Mouse (Mus musculus) C2C12 (cell line): Measurements from ENCODE around the gene Rhbdl3. TPM values are rescaled to one million over a fixed set of nuclear protein-coding genes. Genes with fewer than 3 reads are reported as not detected.

Experiments used
- H3K27me3 ChIP-seq: one replicate; pipeline ENCODE4 v1.6.1; 2011; ENCODE audit not compliant: control insufficient read depth, insufficient read depth, insufficient read length
- H3K36me3 ChIP-seq: one replicate; pipeline ENCODE4 v1.6.1; 2011; ENCODE audit not compliant: control insufficient read depth, insufficient read depth
- H3K4me3 ChIP-seq: one replicate; pipeline ENCODE4 v1.5.1; 2011; ENCODE audit warnings: mild to moderate bottlenecking, control low read depth; ENCODE audit not compliant: poor library complexity, insufficient read depth, severe bottlenecking
- H3K79me2 ChIP-seq: one replicate; pipeline ENCODE4 v1.6.1; 2011; ENCODE audit not compliant: control insufficient read depth, insufficient read depth
- H3K79me3 ChIP-seq: one replicate; pipeline ENCODE4 v1.6.1; 2011; ENCODE audit warnings: low read depth, control low read depth
- H3ac ChIP-seq: one replicate; pipeline ENCODE3; 2011; ENCODE audit warnings: low read depth; ENCODE audit not compliant: control insufficient read depth, insufficient read length
- CEBPB ChIP-seq: IDR thresholded peaks from one replicate; pipeline ENCODE4 v1.6.1; 2011; ENCODE audit warnings: low read depth, mild to moderate bottlenecking, control low read depth, moderate library complexity
- CTCF ChIP-seq: IDR thresholded peaks from one replicate; pipeline ENCODE4 v1.5.1; 2011; ENCODE audit not compliant: control insufficient read depth, insufficient read depth, insufficient read length
- FOSL1 ChIP-seq: IDR thresholded peaks from one replicate; pipeline ENCODE4 v1.8.0; 2011; ENCODE audit warnings: mild to moderate bottlenecking, low read length; ENCODE audit not compliant: poor library complexity, insufficient read depth, severe bottlenecking
- MAX ChIP-seq: IDR thresholded peaks from one replicate; pipeline ENCODE4 v1.6.1; 2011; ENCODE audit warnings: mild to moderate bottlenecking, control low read depth
- MYOD1 ChIP-seq: IDR thresholded peaks from one replicate; pipeline ENCODE4 v1.6.1; 2011; ENCODE audit warnings: low read depth; ENCODE audit not compliant: control insufficient read depth, insufficient read length
- MYOG ChIP-seq: IDR thresholded peaks from one replicate; pipeline ENCODE4 v1.6.1; 2011; ENCODE audit not compliant: control insufficient read depth, insufficient read length; ENCODE audit errors: extremely low read depth
- USF1 ChIP-seq: IDR thresholded peaks from one replicate; pipeline ENCODE4 v1.6.1; 2011; ENCODE audit warnings: low read depth, mild to moderate bottlenecking, control low read depth, moderate library complexity
- polyA plus RNA-seq: library from polyadenylated mRNA; unstranded; fragments of >200 nt; fragmentation: generic; extraction: Trizol; gene quantifications from one replicate; pipeline ENCODE4 v1.2.1, GENCODE M21; 2012; ENCODE audit warnings: missing spikeins

Gene Rhbdl3
- polyA plus RNA-seq, 1 experiment: 0.22 TPM

DNA sequence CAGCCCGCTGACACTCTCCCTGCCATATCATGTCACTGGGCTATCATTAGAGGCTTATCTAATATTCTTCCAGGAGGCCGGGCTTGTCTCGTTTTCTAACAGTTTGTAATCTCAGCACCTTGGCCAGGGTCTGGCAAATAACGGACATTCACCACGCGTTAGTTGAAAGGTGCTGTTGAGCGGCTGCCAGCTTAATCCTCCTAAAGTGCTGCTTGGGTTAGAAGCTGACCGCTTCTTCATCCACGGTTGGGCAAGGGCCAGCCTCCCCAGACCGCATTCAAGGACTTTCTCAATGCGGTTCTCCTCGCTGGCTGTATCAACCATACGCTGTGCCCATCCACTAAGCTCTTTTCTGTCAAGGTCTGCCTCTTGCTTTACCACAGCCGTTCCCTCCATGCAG, 4.9 kb upstream of the Rhbdl3 start:
- H3K27me3 ChIP-seq: peaks cover 38% of the 10 kb centered on the region

GRCm38 (mm10) chr11:80299513-80300235, 1.0 kb upstream of the Rhbdl3 start:
- Histone ChIP-seq H3ac (no peak overlapping the region), H3K79me3 (no peaks in the 10 kb centered on the region), H3K79me2 (no peaks in the 10 kb centered on the region), H3K4me3 (no peak overlapping the region), H3K36me3 (no peaks in the 10 kb centered on the region), H3K27me3 (peaks cover 31% of the 10 kb centered on the region)
- TF ChIP-seq MAX (no peak), CEBPB (no peak), MYOG (no peak), FOSL1 (no peak), CTCF (no peak), USF1 (no peak), MYOD1 (no peak)

More for the DNA sequence above, 4.9 kb upstream of the Rhbdl3 start:
- H3ac ChIP-seq: no peak overlapping the region
- H3K79me3 ChIP-seq: no peaks in the 10 kb centered on the region
- TF ChIP-seq MYOD1: no peak
- no peaks in the 10 kb centered on the region for H3K79me2 ChIP-seq
- no peak overlapping the region for H3K4me3 ChIP-seq
- H3K36me3 ChIP-seq: no peaks in the 10 kb centered on the region

DNA sequence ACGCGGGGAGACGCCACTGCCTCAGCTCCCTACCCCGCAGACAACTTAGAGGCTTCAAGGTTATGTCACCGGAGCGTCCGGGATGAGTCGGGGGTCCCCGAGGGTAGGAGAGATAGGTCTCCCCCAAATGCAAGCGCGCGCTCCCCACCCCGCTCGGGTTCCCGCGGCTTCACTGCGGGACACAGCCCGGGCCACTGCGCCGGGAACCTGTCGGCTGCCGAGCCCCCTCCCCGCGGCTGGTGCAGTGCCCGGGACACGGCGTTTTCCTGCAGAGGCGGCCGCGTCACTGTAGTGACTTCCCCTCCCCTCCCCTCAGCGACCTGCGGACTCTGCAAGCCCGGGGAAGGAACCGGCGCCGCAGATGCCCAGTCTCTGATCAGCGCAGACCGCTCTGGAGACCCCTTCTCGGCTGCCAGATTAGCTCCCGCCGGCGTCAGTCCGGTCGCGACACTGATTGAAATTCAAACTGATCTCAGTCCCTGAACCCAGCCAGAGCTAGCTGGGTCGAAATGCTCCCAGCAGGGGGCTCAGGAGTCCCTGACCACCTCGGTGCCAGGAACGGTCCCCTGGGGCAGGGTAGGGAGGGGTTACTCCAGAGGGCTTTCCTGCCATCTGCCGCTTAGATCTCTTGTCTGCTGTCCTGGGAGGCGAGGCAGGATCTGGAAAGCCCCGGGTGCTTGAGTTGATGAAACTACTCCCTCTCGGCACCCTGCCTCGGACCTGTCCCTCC, 769 bp downstream of the Rhbdl3 start:
- H3K27me3 ChIP-seq: peaks cover 27% of the 10 kb centered on the region
- H3K79me3 ChIP-seq: no peaks in the 10 kb centered on the region
- H3K79me2 ChIP-seq: no peaks in the 10 kb centered on the region
- H3K36me3 ChIP-seq: no peaks in the 10 kb centered on the region
- TF ChIP-seq CEBPB: no peak
- peak overlapping the region; percentile 57 for H3ac ChIP-seq
- H3K4me3 ChIP-seq: no peak overlapping the region

GRCm38 (mm10) chr11:80302046-80302390, 1.3 kb downstream of the Rhbdl3 start:
- H3K36me3 ChIP-seq: no peaks in the 10 kb centered on the region
- H3K79me3 ChIP-seq: no peaks in the 10 kb centered on the region
- peaks cover 32% of the 10 kb centered on the region for H3K27me3 ChIP-seq
- no peaks in the 10 kb centered on the region for H3K79me2 ChIP-seq
- H3K4me3 ChIP-seq: no peak overlapping the region
- no peak overlapping the region for H3ac ChIP-seq
- TF ChIP-seq FOSL1: no peak
- no peak for TF ChIP-seq MYOG
- no peak for TF ChIP-seq MYOD1
- no peak for TF ChIP-seq CEBPB
- no peak for TF ChIP-seq MAX

- Histone ChIP-seq H3ac (no peak overlapping the region), H3K79me3 (no peaks in the 10 kb centered on the region), H3K27me3 (peaks cover 37% of the 10 kb centered on the region)
Measured at GRCm38 (mm10) chr11:80302536-80302935, 1.8 kb downstream of the Rhbdl3 start.

GRCm38 (mm10) chr11:80303746-80304145, 3.0 kb downstream of the Rhbdl3 start:
- H3K79me2 ChIP-seq: no peaks in the 10 kb centered on the region
- H3K4me3 ChIP-seq: no peak overlapping the region
- H3ac ChIP-seq: no peak overlapping the region
- TF ChIP-seq MYOG (no peak), MYOD1 (no peak), FOSL1 (no peak), CTCF (no peak), MAX (no peak), CEBPB (no peak), USF1 (no peak)
- H3K79me3 ChIP-seq: no peaks in the 10 kb centered on the region
- no peaks in the 10 kb centered on the region for H3K36me3 ChIP-seq
- H3K27me3 ChIP-seq: peaks cover 45% of the 10 kb centered on the region

More at GRCm38 (mm10) chr11:80302536-80302935, 1.8 kb downstream of the Rhbdl3 start:
- Histone ChIP-seq H3K36me3 (no peaks in the 10 kb centered on the region), H3K4me3 (no peak overlapping the region), H3K79me2 (no peaks in the 10 kb centered on the region)
- no peak for TF ChIP-seq MAX
- no peak for TF ChIP-seq MYOG
- TF ChIP-seq FOSL1: no peak
- TF ChIP-seq CTCF: no peak
- no peak for TF ChIP-seq CEBPB
- TF ChIP-seq MYOD1: no peak
- TF ChIP-seq USF1: no peak
